Mouse (Mus musculus) ES-E14 (cell line): ENCODE measurements at regions not wholly inside any gene's neighbourhood (a gene's known extent, or its start where the extent isn't known, plus 50 kb on each side); places are given as distances from the start of the nearest gene placed in this dataset.

Experiments used
- DNase-seq: peaks from one replicate; pipeline ENCODE4 v3.0.0-alpha.2; 2013; ENCODE audit warnings: low read depth, low spot score
- H3K27ac ChIP-seq: 2 replicates; pipeline ENCODE4 v1.5.1; 2012; ENCODE audit warnings: low read depth, mild to moderate bottlenecking, low read length, moderate library complexity, mixed read lengths; ENCODE audit not compliant: poor library complexity, insufficient read depth, severe bottlenecking
- H3K36me3 ChIP-seq: 2 replicates; pipeline ENCODE4 v1.6.1; 2012; ENCODE audit warnings: mild to moderate bottlenecking, low read length, moderate library complexity, mixed read lengths; ENCODE audit not compliant: control insufficient read depth, poor library complexity, insufficient read depth, severe bottlenecking
- H3K4me1 ChIP-seq, 2 experiments: fragments of 150-350 bp in 1 of 2; sonication (generic) in 1 of 2; 2 replicates each; pipeline ENCODE4 v1.6.1; 2012; ENCODE audit warnings: low read length in 2 of 2, mild to moderate bottlenecking in 1 of 2, mixed read lengths in 1 of 2; ENCODE audit not compliant: control insufficient read depth in 2 of 2, insufficient read depth in 2 of 2, poor library complexity in 1 of 2
- H3K4me3 ChIP-seq, 2 experiments: fragments of 150-350 bp in 1 of 2; sonication (generic) in 1 of 2; 2 replicates each; pipeline ENCODE4 v1.5.1; 2012; ENCODE audit warnings: low read length in 2 of 2, low read depth in 1 of 2, mild to moderate bottlenecking in 1 of 2, mixed read lengths in 1 of 2; ENCODE audit not compliant: insufficient read depth in 1 of 2, poor library complexity in 1 of 2, severe bottlenecking in 1 of 2
- H3K9ac ChIP-seq: 2 replicates; pipeline ENCODE4 v1.6.1; 2012; ENCODE audit warnings: low read depth, mild to moderate bottlenecking, low read length, mixed read lengths; ENCODE audit not compliant: poor library complexity, insufficient read depth, severe bottlenecking
- H3K9me3 ChIP-seq: fragments of 150-350 bp; sonication (generic); 2 replicates; pipeline ENCODE4 v1.6.1; 2012; ENCODE audit warnings: low read depth, mild to moderate bottlenecking, low read length; ENCODE audit not compliant: control insufficient read depth, insufficient read depth
- CHD2 ChIP-seq: IDR thresholded peaks from 2 replicates; pipeline ENCODE4 v1.6.1; 2014; ENCODE audit warnings: mild to moderate bottlenecking, low read depth, low read length, inconsistent platforms
- HCFC1 ChIP-seq: IDR thresholded peaks from 2 replicates; pipeline ENCODE4 v1.6.1; 2012; ENCODE audit warnings: low read length, inconsistent platforms, borderline replicate concordance; ENCODE audit not compliant: insufficient read depth
- MAFK ChIP-seq: IDR thresholded peaks from 2 replicates; pipeline ENCODE4 v1.6.1; 2014; ENCODE audit warnings: mild to moderate bottlenecking, low read depth, low read length, inconsistent platforms; ENCODE audit not compliant: insufficient read depth
- ZC3H11A ChIP-seq: IDR thresholded peaks from 2 replicates; pipeline ENCODE4 v1.6.1; 2012; ENCODE audit warnings: low read depth, mild to moderate bottlenecking, inconsistent platforms, low read length, borderline replicate concordance
- ZNF384 ChIP-seq: IDR thresholded peaks from 2 replicates; pipeline ENCODE4 v1.6.1; 2012; ENCODE audit warnings: low read depth, low read length, inconsistent platforms
- in situ Hi-C, 2 experiments: fragments of 600-800 bp; cut with MboI; formaldehyde crosslinking; loops; one replicate each; pipeline ENCODE4 v1.15.1; 2025; ENCODE audit warnings: low sequenced_read_pairs in 2 of 2, inconsistent platforms in 1 of 2; ENCODE audit not compliant: unreplicated experiment in 2 of 2

GRCm38 (mm10) chr2:114782450-114782849, 127.7 kb upstream of the Dph6 start:
- DNase-seq: no peak
- Histone ChIP-seq H3K9ac (no peak overlapping the region), H3K27ac (no peak overlapping the region), H3K9me3 (no peaks in the 10 kb centered on the region), H3K4me3 (no peak overlapping the region), H3K4me1 (no peaks in the 10 kb centered on the region), H3K36me3 (no peaks in the 10 kb centered on the region)
- TF ChIP-seq ZNF384 (no peak), ZC3H11A (no peak), MAFK (no peak)
- in situ Hi-C loops: no loop called here

GRCm38 (mm10) chr2:114784191-114784590, 129.4 kb upstream of the Dph6 start:
- no peaks in the 10 kb centered on the region for H3K36me3 ChIP-seq
- TF ChIP-seq CHD2 (no peak), ZC3H11A (no peak), MAFK (no peak), ZNF384 (no peak), HCFC1 (no peak)
- H3K9ac ChIP-seq: no peak overlapping the region
- H3K4me1 ChIP-seq: no peaks in the 10 kb centered on the region
- no peak overlapping the region for H3K27ac ChIP-seq
- H3K4me3 ChIP-seq: no peak overlapping the region
- H3K9me3 ChIP-seq: no peaks in the 10 kb centered on the region
- DNase-seq: no peak
- in situ Hi-C loops: no loop called here

- TF ChIP-seq MAFK (no peak), CHD2 (no peak), ZNF384 (no peak)
- no peak overlapping the region for H3K9ac ChIP-seq
- no peaks in the 10 kb centered on the region for H3K9me3 ChIP-seq
- H3K36me3 ChIP-seq: no peaks in the 10 kb centered on the region
- no peaks in the 10 kb centered on the region for H3K4me1 ChIP-seq
- H3K27ac ChIP-seq: no peak overlapping the region
- DNase-seq: no peak
- in situ Hi-C loops: no loop called here
- no peak overlapping the region for H3K4me3 ChIP-seq
Measured at GRCm38 (mm10) chr2:114788251-114788650, 133.5 kb upstream of the Dph6 start.

GRCm38 (mm10) chr2:114796630-114797290, 142.0 kb upstream of the Dph6 start:
- Histone ChIP-seq H3K4me3 (no peak overlapping the region), H3K9me3 (no peaks in the 10 kb centered on the region), H3K4me1 (no peaks in the 10 kb centered on the region), H3K36me3 (no peaks in the 10 kb centered on the region), H3K27ac (no peak overlapping the region), H3K9ac (no peak overlapping the region)
- no peak for DNase-seq
- in situ Hi-C loops: no loop called here
- TF ChIP-seq MAFK: no peak
- no peak for TF ChIP-seq ZNF384
- no peak for TF ChIP-seq HCFC1
- TF ChIP-seq CHD2: no peak
- no peak for TF ChIP-seq ZC3H11A

GRCm38 (mm10) chr2:114797291-114797650, 142.5 kb upstream of the Dph6 start:
- DNase-seq: no peak
- no peak overlapping the region for H3K9ac ChIP-seq
- H3K9me3 ChIP-seq: no peaks in the 10 kb centered on the region
- H3K4me3 ChIP-seq: no peak overlapping the region
- TF ChIP-seq CHD2 (no peak), HCFC1 (no peak), MAFK (no peak)
- H3K27ac ChIP-seq: no peak overlapping the region
- in situ Hi-C loops: no loop called here
- H3K36me3 ChIP-seq: no peaks in the 10 kb centered on the region
- H3K4me1 ChIP-seq: no peaks in the 10 kb centered on the region
